Mouse (Mus musculus): Measurements from ENCODE around the gene Pde4b. TPM values are rescaled to one million over a fixed set of nuclear protein-coding genes. Genes with fewer than 3 reads are reported as not detected.

Pde4b gene
- polyA plus RNA-seq, 1 experiment = 6.7 TPM

- H3K36me3 ChIP-seq (ENCODE audit: control insufficient read depth, insufficient read depth) = no peaks in the 10 kb centered on the region
- H3ac ChIP-seq (ENCODE audit: control insufficient read depth, insufficient read length) = no peak overlapping the region
- no peak overlapping the region for H3K4me3 ChIP-seq
- TF ChIP-seq TCF12 (IDR thresholded peaks at IDR 0.05; ENCODE audit: insufficient read depth, poor library complexity, severe bottlenecking) = no peak
- TF ChIP-seq MAX (IDR thresholded peaks at IDR 0.05; ENCODE audit: low read depth) = no peak
- TF ChIP-seq E2F4 (IDR thresholded peaks at IDR 0.05; ENCODE audit: insufficient read depth) = no peak
- no peak for TF ChIP-seq MYOG (IDR thresholded peaks at IDR 0.05; ENCODE audit: control insufficient read depth in 1 of 3, insufficient read depth in 1 of 3, insufficient read length in 2 of 3, low read depth in 2 of 3)
- no peak for TF ChIP-seq CEBPB (IDR thresholded peaks at IDR 0.05; ENCODE audit: insufficient read depth, poor library complexity, severe bottlenecking)
- no peak for TF ChIP-seq REST (IDR thresholded peaks at IDR 0.05; ENCODE audit: insufficient read depth, insufficient read length)
- no peak for TF ChIP-seq POLR2A (IDR thresholded peaks at IDR 0.05; ENCODE audit: insufficient read length, low read depth)
- no peak for TF ChIP-seq POLR2AphosphoS2 (IDR thresholded peaks at IDR 0.05; ENCODE audit: insufficient read length, low read depth)
- no peak for TF ChIP-seq MYOD1 (IDR thresholded peaks at IDR 0.05; ENCODE audit: control insufficient read depth in 1 of 3, insufficient read length in 2 of 3, low read depth in 2 of 3)
- no peak for TF ChIP-seq TCF3 (IDR thresholded peaks at IDR 0.05; ENCODE audit: insufficient read length, low read depth)
- no peak for TF ChIP-seq SRF (IDR thresholded peaks at IDR 0.05; ENCODE audit: control insufficient read depth, insufficient read length, low read depth)
- TF ChIP-seq USF1 (IDR thresholded peaks at IDR 0.05; ENCODE audit: low read depth) = no peak
- H3K79me2 ChIP-seq (ENCODE audit: control insufficient read depth, insufficient read depth) = no peaks in the 10 kb centered on the region
- no peaks in the 10 kb centered on the region for H3K27me3 ChIP-seq (ENCODE audit: control insufficient read depth, insufficient read depth, insufficient read length)
- no peak overlapping the region for H3K4me2 ChIP-seq (ENCODE audit: low read depth)
These were observed 89.9 kb downstream of the Pde4b start for GRCm38 (mm10) chr4:102177258-102177657.

- TF ChIP-seq MAX (IDR thresholded peaks at IDR 0.05; ENCODE audit: low read depth) = no peak
- TF ChIP-seq USF1 (IDR thresholded peaks at IDR 0.05; ENCODE audit: low read depth) = no peak
- Histone ChIP-seq H3K79me2 (ENCODE audit: control insufficient read depth, insufficient read depth) (no peaks in the 10 kb centered on the region), H3K27me3 (ENCODE audit: control insufficient read depth, insufficient read depth, insufficient read length) (no peaks in the 10 kb centered on the region), H3K4me3 (no peak overlapping the region), H3K4me2 (ENCODE audit: low read depth) (no peak overlapping the region), H3ac (ENCODE audit: control insufficient read depth, insufficient read length) (no peak overlapping the region), H3K36me3 (ENCODE audit: control insufficient read depth, insufficient read depth) (no peaks in the 10 kb centered on the region)
These were observed 99.5 kb downstream of the Pde4b start for GRCm38 (mm10) chr4:102186888-102187287.

GRCm38 (mm10) chr4:102197707-102198106 is 110.4 kb downstream of the Pde4b start:
- no peak overlapping the region for H3ac ChIP-seq (ENCODE audit: control insufficient read depth, insufficient read length)
- no peaks in the 10 kb centered on the region for H3K36me3 ChIP-seq (ENCODE audit: control insufficient read depth, insufficient read depth)
- no peak overlapping the region for H3K4me2 ChIP-seq (ENCODE audit: low read depth)
- TF ChIP-seq POLR2A (IDR thresholded peaks at IDR 0.05; ENCODE audit: insufficient read length, low read depth) (no peak), MYOD1 (IDR thresholded peaks at IDR 0.05; ENCODE audit: control insufficient read depth in 1 of 3, insufficient read length in 2 of 3, low read depth in 2 of 3) (no peak), TCF12 (IDR thresholded peaks at IDR 0.05; ENCODE audit: insufficient read depth, poor library complexity, severe bottlenecking) (no peak), POLR2AphosphoS2 (IDR thresholded peaks at IDR 0.05; ENCODE audit: insufficient read length, low read depth) (no peak), TCF3 (IDR thresholded peaks at IDR 0.05; ENCODE audit: insufficient read length, low read depth) (no peak), USF1 (IDR thresholded peaks at IDR 0.05; ENCODE audit: low read depth) (no peak), E2F4 (IDR thresholded peaks at IDR 0.05; ENCODE audit: insufficient read depth) (no peak), MYOG (IDR thresholded peaks at IDR 0.05; ENCODE audit: control insufficient read depth in 1 of 3, insufficient read depth in 1 of 3, insufficient read length in 2 of 3, low read depth in 2 of 3) (no peak), MAX (IDR thresholded peaks at IDR 0.05; ENCODE audit: low read depth) (no peak), CEBPB (IDR thresholded peaks at IDR 0.05; ENCODE audit: insufficient read depth, poor library complexity, severe bottlenecking) (no peak), REST (IDR thresholded peaks at IDR 0.05; ENCODE audit: insufficient read depth, insufficient read length) (no peak), SRF (IDR thresholded peaks at IDR 0.05; ENCODE audit: control insufficient read depth, insufficient read length, low read depth) (no peak)
- no peaks in the 10 kb centered on the region for H3K79me2 ChIP-seq (ENCODE audit: control insufficient read depth, insufficient read depth)
- H3K4me3 ChIP-seq = no peak overlapping the region
- peaks cover 11% of the 10 kb centered on the region for H3K27me3 ChIP-seq (ENCODE audit: control insufficient read depth, insufficient read depth, insufficient read length)

GRCm38 (mm10) chr4:102209773-102210172 is 122.4 kb downstream of the Pde4b start:
- H3K79me2 ChIP-seq (ENCODE audit: control insufficient read depth, insufficient read depth) = no peaks in the 10 kb centered on the region
- H3K4me2 ChIP-seq (ENCODE audit: low read depth) = no peak overlapping the region
- no peak for TF ChIP-seq MAX (IDR thresholded peaks at IDR 0.05; ENCODE audit: low read depth)
- TF ChIP-seq USF1 (IDR thresholded peaks at IDR 0.05; ENCODE audit: low read depth) = no peak
- TF ChIP-seq E2F4 (IDR thresholded peaks at IDR 0.05; ENCODE audit: insufficient read depth) = no peak
- no peak for TF ChIP-seq SRF (IDR thresholded peaks at IDR 0.05; ENCODE audit: control insufficient read depth, insufficient read length, low read depth)
- no peak for TF ChIP-seq MYOD1 (IDR thresholded peaks at IDR 0.05; ENCODE audit: control insufficient read depth in 1 of 3, insufficient read length in 2 of 3, low read depth in 2 of 3)
- TF ChIP-seq POLR2AphosphoS2 (IDR thresholded peaks at IDR 0.05; ENCODE audit: insufficient read length, low read depth) = no peak
- TF ChIP-seq REST (IDR thresholded peaks at IDR 0.05; ENCODE audit: insufficient read depth, insufficient read length) = no peak
- no peak for TF ChIP-seq MYOG (IDR thresholded peaks at IDR 0.05; ENCODE audit: control insufficient read depth in 1 of 3, insufficient read depth in 1 of 3, insufficient read length in 2 of 3, low read depth in 2 of 3)
- TF ChIP-seq CEBPB (IDR thresholded peaks at IDR 0.05; ENCODE audit: insufficient read depth, poor library complexity, severe bottlenecking) = no peak
- no peak for TF ChIP-seq TCF3 (IDR thresholded peaks at IDR 0.05; ENCODE audit: insufficient read length, low read depth)
- no peak for TF ChIP-seq TCF12 (IDR thresholded peaks at IDR 0.05; ENCODE audit: insufficient read depth, poor library complexity, severe bottlenecking)
- TF ChIP-seq POLR2A (IDR thresholded peaks at IDR 0.05; ENCODE audit: insufficient read length, low read depth) = no peak
- H3K4me3 ChIP-seq = no peak overlapping the region
- no peaks in the 10 kb centered on the region for H3K27me3 ChIP-seq (ENCODE audit: control insufficient read depth, insufficient read depth, insufficient read length)
- no peaks in the 10 kb centered on the region for H3K36me3 ChIP-seq (ENCODE audit: control insufficient read depth, insufficient read depth)
- H3ac ChIP-seq (ENCODE audit: control insufficient read depth, insufficient read length) = no peak overlapping the region

DNA sequence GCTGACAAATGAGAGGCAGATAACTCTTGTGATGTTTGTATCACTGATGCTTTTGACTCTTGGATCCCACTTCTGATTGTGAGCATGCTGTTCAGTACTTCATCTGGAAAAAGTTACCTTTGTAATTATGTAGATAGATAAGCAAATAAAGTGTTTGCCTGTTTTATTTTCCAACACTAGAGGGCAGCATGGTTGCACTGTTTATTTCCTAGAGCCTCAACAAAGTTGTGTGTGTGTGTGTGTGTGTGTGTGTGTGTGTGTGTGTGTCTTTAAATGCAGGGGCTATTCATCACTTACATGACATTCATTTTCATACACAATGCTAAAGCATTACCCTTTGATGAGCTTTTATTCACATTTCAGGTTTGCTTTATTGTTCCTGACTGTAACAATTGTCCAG is 139.4 kb downstream of the Pde4b start:
- Histone ChIP-seq H3K4me3 (no peak overlapping the region), H3K4me2 (ENCODE audit: low read depth) (no peak overlapping the region), H3K27me3 (ENCODE audit: control insufficient read depth, insufficient read depth, insufficient read length) (no peaks in the 10 kb centered on the region), H3K36me3 (ENCODE audit: control insufficient read depth, insufficient read depth) (no peaks in the 10 kb centered on the region), H3ac (ENCODE audit: control insufficient read depth, insufficient read length) (no peak overlapping the region), H3K79me2 (ENCODE audit: control insufficient read depth, insufficient read depth) (no peaks in the 10 kb centered on the region)
- TF ChIP-seq SRF (IDR thresholded peaks at IDR 0.05; ENCODE audit: control insufficient read depth, insufficient read length, low read depth) (no peak), MYOD1 (IDR thresholded peaks at IDR 0.05; ENCODE audit: control insufficient read depth in 1 of 3, insufficient read length in 2 of 3, low read depth in 2 of 3) (no peak), MAX (IDR thresholded peaks at IDR 0.05; ENCODE audit: low read depth) (no peak), E2F4 (IDR thresholded peaks at IDR 0.05; ENCODE audit: insufficient read depth) (no peak)

All from myocyte (in vitro differentiated cells).